Mouse (Mus musculus) thymus, adult 18-20 months (tissue): Measurements from ENCODE around the gene Lfng.

ENCODE experiments used
- DNase-seq, 2 experiments: peaks; one replicate each; pipeline ENCODE4 v3.0.0; 2022; ENCODE audit warnings: mixed read lengths in 2 of 2

Lfng gene

GRCm38 (mm10) chr5:140619151-140619771 lies 12.1 kb downstream of the Lfng start:
- peak; percentile 55 to 73 for DNase-seq

GRCm38 (mm10) chr5:140619895-140620736 lies 13.0 kb downstream of the Lfng start:
- DNase-seq = no peak

- no peak for DNase-seq
Measured at GRCm38 (mm10) chr5:140621092-140621491, 14.0 kb downstream of the Lfng start.

GRCm38 (mm10) chr5:140621517-140621916 lies 14.4 kb downstream of the Lfng start:
- no peak for DNase-seq

- DNase-seq = no peak
Measured at GRCm38 (mm10) chr5:140622978-140623670, 16.0 kb downstream of the Lfng start.

- no peak for DNase-seq
Measured at GRCm38 (mm10) chr5:140623791-140624190, 16.7 kb downstream of the Lfng start.

GRCm38 (mm10) chr5:140624238-140624637 lies 17.1 kb downstream of the Lfng start:
- DNase-seq = no peak

GRCm38 (mm10) chr5:140624961-140625360 lies 17.8 kb downstream of the Lfng start:
- no peak for DNase-seq

- DNase-seq = no peak
Measured at GRCm38 (mm10) chr5:140627580-140627979, 20.5 kb downstream of the Lfng start.

- no peak for DNase-seq
Measured at GRCm38 (mm10) chr5:140628995-140629394, 21.9 kb downstream of the Lfng start.

- no peak for DNase-seq
Measured at GRCm38 (mm10) chr5:140633432-140633831, 26.3 kb downstream of the Lfng start.

GRCm38 (mm10) chr5:140634798-140635722 lies 27.9 kb downstream of the Lfng start:
- no peak for DNase-seq

GRCm38 (mm10) chr5:140636316-140637057 lies 29.4 kb downstream of the Lfng start:
- peak in 1 of 2 experiments; percentile 50 for DNase-seq

GRCm38 (mm10) chr5:140637058-140637410 lies 29.9 kb downstream of the Lfng start:
- DNase-seq = no peak

GRCm38 (mm10) chr5:140637989-140638388 lies 30.9 kb downstream of the Lfng start:
- no peak for DNase-seq

GRCm38 (mm10) chr5:140638484-140638883 lies 31.4 kb downstream of the Lfng start:
- no peak for DNase-seq

- DNase-seq = no peak
Measured at GRCm38 (mm10) chr5:140639312-140639711, 32.2 kb downstream of the Lfng start.

- no peak for DNase-seq
Measured at GRCm38 (mm10) chr5:140639871-140640270, 32.8 kb downstream of the Lfng start.

- no peak for DNase-seq
Measured at GRCm38 (mm10) chr5:140640812-140641211, 33.7 kb downstream of the Lfng start.

GRCm38 (mm10) chr5:140641254-140641928 lies 34.3 kb downstream of the Lfng start:
- no peak for DNase-seq

GRCm38 (mm10) chr5:140642076-140642475 lies 35.0 kb downstream of the Lfng start:
- no peak for DNase-seq
